Mouse (Mus musculus) adipocyte (in vitro differentiated cells): ENCODE results near the gene Mrpl30.

Source experiments
- DNase-seq: peaks from one replicate; pipeline ENCODE4 v3.0.0-alpha.2; 2016; ENCODE audit warnings: low spot score

The Mrpl30 gene

DNA sequence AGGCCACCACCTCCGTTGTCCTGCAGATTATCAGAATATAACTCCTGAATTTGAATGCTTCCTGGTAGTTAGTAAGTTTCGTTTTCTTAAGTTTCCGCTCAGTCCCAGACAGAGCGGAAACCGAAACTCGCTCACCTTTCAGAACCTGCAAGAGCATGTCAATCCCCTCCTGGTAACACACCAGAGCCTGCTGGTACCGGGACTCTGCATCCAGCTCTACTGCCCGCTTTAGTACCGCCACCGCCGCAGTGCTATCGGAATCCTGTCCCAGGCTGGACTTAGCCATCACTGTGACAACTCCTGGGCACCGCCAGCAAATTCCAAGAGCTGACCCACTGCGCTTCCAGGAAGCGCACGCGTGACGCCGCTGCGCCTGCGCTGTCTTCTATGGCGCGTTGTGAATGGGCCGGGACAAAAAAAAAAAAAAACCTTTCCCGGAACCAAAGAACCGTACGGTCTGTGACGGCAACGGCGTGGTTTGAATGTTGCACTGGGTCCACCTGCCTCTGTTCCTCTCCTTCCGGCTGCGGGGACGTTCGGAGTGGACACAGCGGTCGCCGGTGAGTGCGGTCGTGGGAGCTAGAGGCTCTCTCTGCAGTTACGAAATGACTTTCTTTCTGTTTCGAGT lies at the start of gene Mrpl30, which contains the start of gene Mitd1:
Gene Mrpl30, plus strand, starts transcription at position 453 of the 628 bp plus-strand sequence.
Gene Mitd1, minus strand, starts transcription at position 387 of the 628 bp plus-strand sequence.
- DNase-seq: peak; percentile 95

DNA sequence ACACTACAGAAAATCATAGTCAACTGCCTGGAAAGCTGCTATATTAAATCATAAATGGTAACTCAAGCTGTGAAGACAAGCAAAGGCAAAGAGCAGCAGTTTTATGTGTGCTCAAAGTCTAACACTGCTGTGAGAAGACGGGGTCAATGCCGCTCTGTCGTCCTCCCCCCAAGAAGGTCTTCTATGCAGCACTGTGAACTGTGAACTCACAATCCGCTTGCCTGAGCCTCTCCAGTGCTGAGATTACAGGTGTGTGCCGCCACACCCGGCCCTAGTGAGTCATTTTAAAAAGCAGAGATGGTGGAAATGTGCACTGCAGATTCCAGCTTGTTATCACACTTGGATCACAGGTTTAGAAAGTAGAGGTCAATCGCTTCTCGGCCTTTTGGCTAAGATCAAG lies 43.4 kb upstream of the Mrpl30 start:
- DNase-seq: no peak

DNA sequence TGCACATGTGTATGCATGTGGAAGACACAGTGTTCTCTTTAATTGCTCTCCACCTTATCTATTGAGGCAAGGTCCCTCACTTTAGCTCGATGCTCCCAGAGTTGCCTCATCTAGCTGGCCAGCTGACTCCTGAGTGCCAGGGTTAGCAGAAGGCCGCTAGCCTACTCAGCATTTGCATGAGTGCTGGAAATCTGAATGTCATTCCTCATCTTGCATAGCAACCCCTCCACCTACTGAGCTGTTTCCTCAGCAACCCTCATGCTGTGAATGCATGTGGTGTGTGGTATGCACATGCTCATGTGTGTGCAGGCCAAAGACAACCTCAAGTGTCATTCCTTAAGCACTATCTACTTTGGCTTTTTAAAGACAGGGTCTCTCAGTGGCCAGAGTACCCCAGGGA lies 39.6 kb upstream of the Mrpl30 start:
- no peak for DNase-seq

DNA sequence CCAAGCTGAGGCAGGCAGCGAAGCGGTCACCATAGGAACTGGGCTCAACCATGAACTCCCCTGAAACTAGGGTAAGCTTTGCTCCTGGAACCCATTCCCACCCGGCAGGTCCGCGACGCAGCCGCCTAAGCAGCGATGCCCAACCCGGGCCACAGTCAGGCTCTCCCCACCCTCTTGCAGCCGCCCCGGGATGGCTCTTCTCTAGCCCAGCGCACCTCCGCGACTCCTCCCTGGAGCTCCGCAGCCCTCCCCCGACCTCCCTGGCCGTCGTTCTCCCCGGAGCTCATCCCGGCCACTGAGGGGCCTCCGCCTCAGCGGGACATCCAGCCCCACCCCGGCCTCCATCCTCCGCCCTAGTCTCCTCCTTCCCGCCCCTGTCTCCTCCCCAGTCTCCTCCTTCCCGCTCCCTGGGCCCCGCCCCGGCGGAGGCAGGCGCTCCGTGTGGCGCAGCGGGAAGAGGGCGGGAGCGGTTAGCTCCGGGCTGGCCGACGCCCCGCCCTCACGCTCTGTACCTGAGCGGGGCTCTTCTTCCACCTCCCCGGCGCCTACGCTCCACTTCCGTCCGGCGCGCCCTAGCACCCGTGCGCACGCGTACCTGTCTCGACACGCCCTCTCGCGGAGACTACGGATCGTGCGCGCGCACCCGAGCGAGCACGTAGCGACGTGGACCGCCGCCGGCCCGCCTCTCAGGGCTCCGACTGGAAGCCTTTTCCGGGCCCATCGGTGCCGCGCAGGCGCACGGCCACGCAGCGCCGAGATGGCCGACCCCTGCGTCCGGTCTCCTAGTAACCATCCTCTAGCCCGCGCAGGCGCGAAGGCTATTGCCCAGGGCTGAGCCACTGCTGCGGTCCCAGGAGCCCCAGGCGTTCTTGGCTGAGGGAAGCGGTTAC lies 25.5 kb upstream of the Mrpl30 start:
- DNase-seq: peak; percentile 99

DNA sequence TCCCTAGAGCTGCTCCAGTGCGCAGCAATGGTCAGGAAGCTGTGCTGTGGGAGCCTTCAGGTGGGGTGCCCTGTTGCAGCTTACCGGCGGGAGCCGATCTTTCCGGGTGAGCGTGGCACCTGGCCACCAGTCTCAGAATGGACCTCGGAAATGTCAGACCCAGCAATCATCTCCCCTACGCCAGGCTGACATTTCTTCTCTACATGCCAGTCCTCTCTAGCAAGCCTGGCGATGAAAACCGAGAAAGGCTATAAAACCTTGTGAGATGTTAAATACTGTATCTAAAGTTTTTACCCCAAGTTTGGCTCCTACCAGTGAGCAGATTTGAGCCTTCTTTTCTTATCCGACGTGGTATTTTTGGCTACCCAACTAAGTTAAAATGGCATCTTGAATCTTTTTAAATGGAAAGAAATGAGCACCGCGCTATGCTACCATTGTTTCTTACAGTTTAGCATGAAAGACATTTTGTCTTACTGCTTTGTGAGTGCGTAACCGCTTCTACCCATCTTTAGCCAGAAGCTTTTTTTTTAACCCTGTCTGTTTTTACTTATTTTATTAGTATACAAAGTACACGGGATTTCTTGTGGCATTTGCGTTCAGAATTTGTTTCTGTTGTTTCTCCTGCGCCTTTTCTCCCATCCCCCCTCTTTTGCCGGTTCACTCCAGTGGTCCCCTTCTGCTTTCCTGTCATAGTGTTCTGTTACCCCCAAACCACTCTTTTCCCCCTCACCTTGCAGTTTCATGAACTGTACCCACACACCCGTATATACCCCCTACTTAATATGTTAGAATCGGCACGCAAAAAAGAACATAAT lies 24.7 kb upstream of the Mrpl30 start:
- no peak for DNase-seq

DNA sequence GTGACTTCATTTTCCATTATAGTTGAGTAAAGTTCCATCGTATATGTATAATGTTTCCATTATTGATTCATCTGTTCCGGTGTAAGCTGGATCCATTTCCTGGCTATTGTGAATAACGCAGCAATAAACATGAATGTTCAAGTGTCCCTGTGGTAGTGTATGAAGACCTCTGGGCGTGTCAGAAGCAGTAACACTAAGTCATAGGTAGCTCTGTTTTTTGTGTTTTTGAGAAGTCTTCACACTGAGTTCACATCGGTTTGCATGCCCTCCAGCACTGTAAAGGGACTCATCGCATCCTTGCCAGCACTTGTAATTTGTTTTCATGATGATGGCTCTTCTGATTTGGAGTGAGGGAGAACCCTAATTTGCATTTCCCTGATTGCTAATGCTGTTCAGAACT lies 24.0 kb upstream of the Mrpl30 start, which contains the start of gene Tsga10:
Gene Tsga10, minus strand, starts transcription at position 144 of the 400 bp plus-strand sequence.
- DNase-seq: peak; percentile 32

DNA sequence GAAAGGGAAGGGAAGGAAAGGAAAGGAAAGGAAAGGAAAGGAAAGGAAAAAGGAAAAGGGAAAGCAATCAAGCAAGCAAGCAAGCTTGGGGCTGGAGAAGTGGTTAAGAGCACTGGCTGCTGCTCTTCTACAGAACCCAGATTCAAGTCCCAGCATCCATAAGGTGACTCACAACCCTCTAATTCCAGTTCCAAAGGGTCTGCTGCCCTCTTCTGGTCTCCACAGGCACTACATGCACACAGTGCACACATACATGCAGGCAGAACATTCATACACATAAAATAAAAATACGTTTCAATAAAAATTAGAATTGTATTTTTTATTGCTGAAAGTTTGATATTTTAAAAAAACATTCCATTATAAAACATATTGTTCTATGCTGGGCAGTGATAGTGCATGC lies 23.2 kb upstream of the Mrpl30 start:
- DNase-seq: peak; percentile 71

DNA sequence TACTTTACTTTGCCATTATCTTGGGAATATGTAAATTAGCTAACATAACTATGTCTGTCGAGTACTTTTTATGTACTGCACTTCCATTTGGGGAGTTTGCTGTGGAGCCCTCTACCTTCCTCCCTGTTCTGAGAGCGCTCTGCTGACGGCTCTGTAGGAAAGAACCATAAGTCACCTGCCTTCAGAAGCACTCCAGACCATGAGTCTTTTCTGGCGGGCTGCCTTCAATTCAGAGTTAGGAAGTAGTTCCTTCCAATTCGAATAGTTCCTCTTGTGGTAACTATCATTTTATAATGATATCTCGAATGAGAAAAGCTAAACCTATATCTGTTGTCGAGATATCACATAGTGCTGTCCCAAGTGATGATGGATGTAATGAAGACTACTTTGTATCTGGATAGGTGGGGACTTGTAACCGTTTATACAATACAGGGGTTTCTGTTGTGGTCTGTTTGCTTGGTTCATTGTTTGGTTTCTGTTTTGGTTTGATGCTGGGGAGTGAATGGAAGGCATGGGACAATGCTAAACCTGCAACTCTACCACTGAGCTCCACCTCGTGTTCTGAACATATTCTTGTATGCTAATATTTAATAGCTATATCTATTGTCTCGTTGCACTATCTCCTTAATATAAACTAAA lies 22.5 kb upstream of the Mrpl30 start:
- no peak for DNase-seq

DNA sequence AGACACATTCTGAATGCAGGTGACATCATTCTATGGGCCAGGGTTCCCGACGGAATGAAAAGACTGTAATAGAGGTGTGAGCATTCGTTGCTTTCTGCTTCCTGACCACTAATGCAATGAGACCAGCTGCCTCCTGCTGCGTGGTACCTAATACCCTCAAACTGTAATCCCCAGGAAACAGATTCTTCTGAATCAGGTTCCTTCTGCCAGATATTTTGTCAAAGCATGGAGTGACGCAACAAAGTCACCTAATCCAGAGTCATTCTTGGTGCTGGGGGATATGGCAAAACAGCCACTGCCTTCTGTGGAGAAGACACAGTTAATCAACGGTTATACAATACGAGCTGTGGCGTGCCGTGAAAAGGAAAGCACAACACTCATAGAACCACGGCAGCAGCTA lies 21.6 kb upstream of the Mrpl30 start:
- DNase-seq: no peak

DNA sequence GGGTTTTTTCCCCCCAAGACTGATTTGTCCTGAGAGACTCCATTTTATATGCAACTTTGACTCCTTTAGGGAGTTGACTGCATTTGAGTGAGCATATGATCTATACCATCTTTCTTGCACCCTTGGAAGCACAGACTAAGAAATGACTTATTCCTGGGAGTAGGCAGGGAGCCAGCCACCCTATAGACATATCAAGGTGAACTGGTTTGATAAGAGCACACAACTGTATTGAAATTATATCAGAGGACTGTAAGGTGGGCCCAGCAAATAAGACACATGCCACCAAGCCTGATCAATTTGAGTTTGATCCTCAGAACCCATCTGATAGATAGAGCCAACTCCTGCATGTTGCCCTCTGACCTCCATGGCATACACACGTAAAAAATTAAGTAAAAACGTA lies 20.9 kb upstream of the Mrpl30 start:
- DNase-seq: no peak

DNA sequence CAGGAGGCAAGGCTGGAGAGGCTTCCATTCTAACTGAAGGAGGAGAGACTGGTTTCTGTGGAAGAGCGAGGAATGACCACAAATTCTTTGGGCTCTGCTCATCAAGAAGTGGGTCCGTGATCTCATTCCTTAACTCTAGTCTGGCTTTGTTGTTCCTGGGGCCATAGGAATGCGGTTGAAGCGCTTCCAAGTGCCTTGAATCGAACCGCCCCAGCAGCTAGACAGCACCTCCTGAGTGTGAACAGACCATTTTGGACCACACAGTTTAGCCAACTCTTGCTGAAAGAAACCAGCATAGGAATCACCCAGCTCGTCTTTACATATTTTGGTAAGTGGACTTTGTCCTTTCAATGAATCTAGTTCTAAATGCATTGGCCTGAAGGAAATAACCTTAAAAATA lies 18.6 kb upstream of the Mrpl30 start, which contains the start of gene Lipt1:
Gene Lipt1, plus strand, starts transcription at position 35 of the 400 bp plus-strand sequence.
- no peak for DNase-seq

DNA sequence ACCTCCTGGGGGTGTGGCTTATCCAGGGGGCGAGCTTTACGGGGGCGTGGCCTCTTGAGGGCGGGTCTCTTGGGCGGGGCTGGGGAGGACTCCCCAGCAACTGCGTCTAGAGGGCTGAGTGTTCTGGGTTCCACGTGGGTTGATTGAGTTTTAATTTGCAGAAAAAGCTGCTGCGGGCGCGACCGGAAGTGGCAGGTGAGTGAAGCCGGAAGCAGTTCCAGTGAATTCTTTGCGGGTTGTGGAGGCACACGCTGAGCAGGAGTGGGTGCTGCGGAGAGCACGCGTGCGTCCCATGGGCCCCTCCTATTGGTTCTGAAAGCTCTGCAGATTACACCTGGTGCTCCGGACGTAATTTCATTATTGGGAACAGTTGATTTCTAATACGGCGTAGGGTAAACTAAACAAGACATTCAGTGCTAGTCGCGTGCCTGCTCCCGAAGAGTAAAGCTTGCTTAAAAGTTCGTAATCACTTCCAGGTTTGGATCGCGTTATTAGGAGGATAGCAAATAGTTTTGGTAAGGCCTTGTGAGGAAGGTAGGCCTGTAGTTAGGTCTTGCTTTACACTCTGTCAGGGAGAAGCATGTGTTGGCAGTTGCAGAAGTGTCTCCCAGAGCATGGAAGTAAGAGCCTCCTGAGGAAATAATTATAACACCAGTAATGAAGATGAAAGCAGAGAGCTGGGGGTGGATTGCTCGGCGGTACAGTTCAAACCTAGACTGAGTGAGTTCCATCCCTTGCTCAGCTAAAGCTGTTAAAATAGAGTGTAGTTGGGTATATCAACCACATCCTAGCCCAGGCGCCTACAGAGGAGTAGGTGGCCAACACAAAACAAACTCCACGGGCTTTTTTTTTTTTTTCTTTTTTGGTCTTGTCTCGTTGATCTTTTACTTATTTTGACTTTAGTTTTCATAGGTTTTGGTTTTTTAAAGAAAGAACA lies 17.9 kb upstream of the Mrpl30 start:
- DNase-seq: peak; percentile 90

DNA sequence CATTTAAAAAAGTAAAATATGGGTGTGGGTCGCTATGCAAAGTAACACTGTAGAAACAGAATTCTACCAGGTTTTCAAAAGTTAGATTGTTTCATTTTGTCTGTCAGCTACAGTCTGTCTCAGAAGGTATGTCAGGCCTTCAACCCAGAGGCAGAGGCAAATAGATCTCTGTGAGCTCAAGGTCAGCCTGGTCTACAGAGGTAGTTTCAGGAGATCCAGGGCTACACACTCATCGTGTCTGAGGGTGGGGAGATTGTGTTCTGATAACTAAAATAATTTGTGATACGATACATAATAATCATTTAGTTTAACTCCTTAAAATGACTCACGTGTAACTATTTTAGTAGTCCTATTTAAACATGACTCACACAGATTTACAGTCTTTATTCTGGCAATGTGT lies 17.1 kb upstream of the Mrpl30 start:
- no peak for DNase-seq

DNA sequence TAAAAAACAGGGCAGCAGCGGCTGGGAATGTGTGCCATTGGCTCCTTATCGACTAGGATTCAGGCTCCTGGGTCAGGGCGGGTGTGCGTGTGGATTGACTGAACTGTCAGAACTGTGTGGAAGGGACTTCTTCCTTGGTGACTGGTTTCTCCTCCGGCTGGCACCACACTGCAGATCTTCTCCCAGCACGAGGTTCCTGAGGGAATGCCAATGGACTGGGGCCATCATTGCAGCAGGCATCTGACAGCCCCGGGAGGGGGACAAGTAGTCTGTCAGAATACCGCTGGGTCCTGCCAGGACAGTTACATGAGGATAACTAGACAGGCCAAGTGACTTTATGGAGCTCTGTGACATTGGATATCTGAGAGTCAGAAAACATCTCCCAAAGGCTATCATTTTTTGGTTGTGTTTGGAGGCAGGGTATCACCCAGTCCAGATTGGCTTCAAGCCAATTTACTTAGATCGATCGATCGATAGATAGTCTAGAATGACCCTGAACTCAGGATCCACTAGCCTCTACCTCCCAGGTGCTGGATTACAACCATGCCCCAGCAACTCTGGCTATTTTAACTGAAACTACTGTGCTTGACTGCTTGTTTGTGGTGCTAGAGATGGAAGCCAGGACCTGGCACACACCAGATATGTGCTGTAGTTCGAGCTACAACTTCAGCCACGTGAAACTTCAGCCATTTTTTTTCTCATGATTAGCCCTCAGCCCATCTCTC lies 12.4 kb upstream of the Mrpl30 start:
- peak; percentile 53 for DNase-seq

DNA sequence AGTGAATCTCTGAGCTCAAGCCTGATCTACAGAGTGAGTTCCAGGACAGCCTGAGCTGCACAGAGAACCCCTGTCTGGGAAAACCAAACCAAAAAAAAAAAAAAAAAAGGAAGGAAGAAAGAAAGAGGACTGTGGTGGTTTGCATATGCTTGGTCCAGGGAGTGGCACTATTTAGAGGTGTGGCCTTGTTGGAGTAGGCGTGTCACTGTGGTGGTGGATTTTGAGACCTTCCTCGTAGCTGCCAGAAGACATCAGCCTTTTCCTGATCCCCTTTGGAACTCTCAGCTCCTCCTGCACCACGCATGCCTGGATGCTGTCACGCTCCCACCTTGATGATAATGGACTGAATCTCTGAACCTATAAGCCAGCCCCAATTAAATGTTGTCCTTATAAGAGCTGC lies 6.9 kb upstream of the Mrpl30 start:
- no peak for DNase-seq

DNA sequence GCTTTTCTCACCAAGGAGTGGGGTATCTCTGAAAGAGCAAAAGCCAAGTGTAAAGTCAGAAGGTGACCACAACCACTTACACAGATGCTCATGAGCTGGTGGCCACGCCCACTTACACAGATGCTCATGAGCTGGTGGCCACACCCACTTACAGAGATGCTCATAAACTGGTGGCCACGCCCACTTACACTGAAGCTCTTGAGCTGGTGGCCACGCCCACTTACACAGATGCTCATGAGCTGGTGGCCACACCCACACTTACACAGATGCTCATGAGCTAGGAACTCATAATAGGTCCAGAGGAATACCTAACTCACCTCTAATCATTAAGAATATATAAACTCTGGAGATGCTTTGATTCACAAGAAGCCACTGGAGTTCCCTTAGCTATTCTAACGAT lies 5.8 kb upstream of the Mrpl30 start:
- no peak for DNase-seq

DNA sequence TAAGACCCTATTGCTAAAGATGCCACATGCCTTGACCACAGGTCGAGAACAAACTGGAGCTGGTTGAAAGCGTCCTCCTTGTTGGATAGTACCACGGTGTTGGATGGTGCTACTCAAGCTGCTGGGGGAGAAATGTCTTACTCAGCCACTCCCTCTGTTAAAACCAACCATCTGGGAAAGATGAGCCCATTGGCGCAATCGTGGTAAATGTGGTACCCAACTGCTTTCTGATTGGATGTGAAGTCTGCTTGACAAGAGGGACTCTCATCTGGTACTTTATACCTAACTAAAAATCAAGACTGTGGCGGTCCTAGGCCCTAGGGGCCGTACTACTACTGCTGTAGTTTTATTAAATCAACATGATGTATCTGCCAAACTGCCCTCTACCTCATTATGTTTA lies 1.1 kb upstream of the Mrpl30 start:
- DNase-seq: no peak

DNA sequence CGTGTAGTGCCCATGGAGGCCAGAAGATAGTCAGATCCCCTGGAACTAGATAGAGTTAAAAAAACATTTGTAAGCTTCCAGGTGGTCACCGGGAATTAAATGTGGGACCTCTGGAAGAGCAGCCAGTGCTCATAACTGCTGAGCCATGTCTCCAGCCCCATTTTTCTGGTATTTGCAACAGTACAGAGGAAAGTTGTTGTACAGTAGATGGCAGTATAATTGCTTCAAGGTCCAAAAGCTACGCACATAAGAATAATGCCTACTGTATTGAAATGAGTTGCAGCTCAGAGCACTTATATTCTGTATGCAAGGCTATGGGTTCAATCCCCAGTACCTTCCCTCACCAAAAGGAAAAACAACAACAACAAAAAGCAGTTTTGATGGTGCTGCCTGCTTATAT lies 1.1 kb downstream of the Mrpl30 start:
- DNase-seq: peak; percentile 56

DNA sequence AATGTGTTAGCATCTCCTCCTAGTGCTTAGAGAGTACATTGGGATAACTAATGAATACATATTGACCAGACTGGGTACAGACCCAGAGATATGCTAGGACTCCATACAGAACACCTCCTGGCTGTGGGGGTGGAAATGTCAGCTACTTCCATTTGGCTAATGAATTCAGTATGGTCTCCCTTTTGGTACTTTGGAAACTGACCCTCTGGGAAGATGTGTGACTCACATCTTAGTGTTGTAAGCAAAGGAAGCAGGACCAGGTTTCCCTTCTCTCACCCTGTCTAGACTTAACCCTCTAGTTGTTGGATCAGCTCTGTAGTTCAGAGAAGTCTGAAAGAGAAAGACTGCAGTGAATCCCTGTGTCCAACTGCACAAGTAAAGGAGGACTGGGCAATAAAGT lies 4.3 kb downstream of the Mrpl30 start:
- no peak for DNase-seq

DNA sequence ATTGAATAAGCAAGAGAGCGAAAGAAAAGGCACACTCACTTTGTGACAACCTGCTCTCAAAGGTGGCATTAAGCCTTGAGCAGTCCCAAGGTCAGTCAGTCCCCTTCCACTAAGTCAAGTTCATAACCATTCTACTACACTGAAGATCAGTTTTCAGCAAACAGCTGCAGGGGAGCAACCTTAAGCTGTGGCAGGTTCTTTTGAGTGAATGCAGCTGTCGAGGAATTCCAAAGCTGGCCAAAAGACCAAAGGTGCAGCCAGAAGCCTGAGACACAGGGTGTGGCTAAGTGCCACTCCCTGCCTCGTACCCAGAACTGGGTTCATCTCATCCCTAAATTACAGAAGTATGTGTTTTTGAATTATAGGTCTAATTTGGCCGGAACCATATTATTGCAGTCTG lies 9.5 kb downstream of the Mrpl30 start:
- DNase-seq: no peak
